Mouse (Mus musculus) right cerebral cortex, postnatal 14 days (tissue): ENCODE measurements around the gene Hps1.
"Not testable (repeated sequence)": the region's sequence is repeated elsewhere in the genome, so short reads cannot be mapped to it uniquely, and the experiment has no call there.

ENCODE experiments used
- DNase-seq: peaks from one replicate; pipeline ENCODE4 v3.0.0; 2022

The Hps1 gene

GRCm38 (mm10) chr19:42779531-42780155, at the start of gene Hps1:
Gene Hps1 (minus strand): TSS chr19:42779978.
- peak; percentile 88 for DNase-seq

- DNase-seq = no peak
These were observed 49.4 kb upstream of the Hps1 start for GRCm38 (mm10) chr19:42829196-42829595.

- no peak for DNase-seq
These were observed 48.1 kb upstream of the Hps1 start for GRCm38 (mm10) chr19:42827843-42828242.

- no peak for DNase-seq
These were observed 40.3 kb upstream of the Hps1 start for GRCm38 (mm10) chr19:42820109-42820508.

GRCm38 (mm10) chr19:42817761-42818160, 38.0 kb upstream of the Hps1 start:
- no peak for DNase-seq

GRCm38 (mm10) chr19:42816261-42816660, 36.5 kb upstream of the Hps1 start:
- DNase-seq = no peak

GRCm38 (mm10) chr19:42810140-42810539, 30.4 kb upstream of the Hps1 start:
- DNase-seq = no peak

- no peak for DNase-seq
These were observed 29.7 kb upstream of the Hps1 start for GRCm38 (mm10) chr19:42809491-42809890.

- DNase-seq = no peak
These were observed 18.1 kb upstream of the Hps1 start for GRCm38 (mm10) chr19:42797866-42798265.

- DNase-seq = no peak
These were observed 16.0 kb upstream of the Hps1 start for GRCm38 (mm10) chr19:42795801-42796200.

GRCm38 (mm10) chr19:42794914-42795613, 15.3 kb upstream of the Hps1 start:
- DNase-seq = peak; percentile 93

- DNase-seq = no peak
These were observed 8.5 kb upstream of the Hps1 start for GRCm38 (mm10) chr19:42788311-42788710.

GRCm38 (mm10) chr19:42785562-42786220, 5.9 kb upstream of the Hps1 start:
- no peak for DNase-seq

GRCm38 (mm10) chr19:42785129-42785528, 5.4 kb upstream of the Hps1 start:
- DNase-seq = no peak

GRCm38 (mm10) chr19:42780156-42780538, 369 bp upstream of the Hps1 start:
- DNase-seq = not testable (repeated sequence)

- DNase-seq = peak; percentile 34
These were observed 2.0 kb downstream of the Hps1 start for GRCm38 (mm10) chr19:42777801-42778200.

- no peak for DNase-seq
These were observed 3.0 kb downstream of the Hps1 start for GRCm38 (mm10) chr19:42776813-42777212.

GRCm38 (mm10) chr19:42770141-42770872, 9.5 kb downstream of the Hps1 start:
- DNase-seq = no peak

GRCm38 (mm10) chr19:42769648-42770047, 10.1 kb downstream of the Hps1 start:
- no peak for DNase-seq

GRCm38 (mm10) chr19:42767361-42767760, 12.4 kb downstream of the Hps1 start:
- DNase-seq = no peak

- DNase-seq = no peak
These were observed 15.4 kb downstream of the Hps1 start for GRCm38 (mm10) chr19:42764398-42764797.

GRCm38 (mm10) chr19:42756671-42757070, 23.1 kb downstream of the Hps1 start:
- no peak for DNase-seq

GRCm38 (mm10) chr19:42755148-42755870, 24.5 kb downstream of the Hps1 start:
- peak; percentile 45 for DNase-seq
